Mouse (Mus musculus): Measurements from ENCODE around the gene Spice1. TPM values are rescaled to one million over a fixed set of nuclear protein-coding genes. Genes with fewer than 3 reads are reported as not detected.
A peak's percentile ranks its signal among the peaks of the same experiment; 100 is the strongest.

Spice1 gene
- polyA plus RNA-seq (2012; rRNA removed) (6.2 and 8.3 TPM in 2 replicates), polyA plus RNA-seq (2014; fragmentation: Nextera tagmentation; extraction: Ambion mirVana) (4.8 and 9.2 TPM in 2 replicates)

GRCm38 (mm10) chr16:44347071-44347901 lies at the start of gene Spice1:
TSS of gene Spice1 (plus strand) at chr16:44347121.
- under 1% methylated on average over 67 of the region's 67 CpGs for WGBS (ENCODE audit: insufficient replicate concordance)
- ATAC-seq (ENCODE audit: insufficient read depth) (peak; percentile 98), DNase-seq (ENCODE audit: low read depth in 3 of 3, low spot score in 3 of 3) (peak; percentile 82 to 85 (median 85))
- Histone ChIP-seq H3K4me3 (ENCODE audit: insufficient read depth in 1 of 2, low read depth in 2 of 2, low read length in 2 of 2) (peak within 1 kb of the TSS; percentile 69 to 92), H3K4me2 (ENCODE audit: low read depth) (peak within 1 kb of the TSS; percentile 91), H3K27ac (peak within 1 kb of the TSS; percentile 92), H3K9me3 (ENCODE audit: control insufficient read depth, low read length) (no peaks in the 10 kb centered on the region), H3K4me1 (replicated peaks; ENCODE audit: control insufficient read depth in 2 of 2, insufficient read depth in 2 of 2, low read length in 1 of 2) (peaks cover 23 to 25% of the 10 kb centered on the region in 2 experiments), H3K9ac (replicated peaks) (peak within 1 kb of the TSS; percentile 82), H3K27me3 (ENCODE audit: control insufficient read depth, insufficient read depth, low read length) (no peaks in the 10 kb centered on the region), H3K36me3 (replicated peaks; ENCODE audit: control insufficient read depth, insufficient read depth, low read depth) (no peaks in the 10 kb centered on the region)
- TF ChIP-seq EP300 (IDR thresholded peaks at IDR 0.05; ENCODE audit: low read depth) (no peak), CTCF (IDR thresholded peaks at IDR 0.05; ENCODE audit: low read depth) (peak; percentile 72)

- TF ChIP-seq EP300 (IDR thresholded peaks at IDR 0.05; ENCODE audit: low read depth) (no peak), CTCF (IDR thresholded peaks at IDR 0.05; ENCODE audit: low read depth) (peak; percentile 89)
- 64% methylated on average over 20 of the region's 20 CpGs for WGBS (ENCODE audit: insufficient replicate concordance)
- H3K9me3 ChIP-seq (ENCODE audit: control insufficient read depth, low read length), result no peaks in the 10 kb centered on the region
- H3K36me3 ChIP-seq (replicated peaks; ENCODE audit: control insufficient read depth, insufficient read depth, low read depth), result no peaks in the 10 kb centered on the region
- ATAC-seq (ENCODE audit: insufficient read depth) (no peak), DNase-seq (ENCODE audit: low read depth in 3 of 3, low spot score in 3 of 3) (peak in 1 of 3 experiments; percentile 11)
- H3K4me2 ChIP-seq (ENCODE audit: low read depth), result no peak overlapping the region
- H3K4me1 ChIP-seq (replicated peaks; ENCODE audit: control insufficient read depth in 2 of 2, insufficient read depth in 2 of 2, low read length in 1 of 2), result peaks cover 0 to 3% of the 10 kb centered on the region in 2 experiments; a peak in 1 of 4 replicates
- H3K4me3 ChIP-seq (ENCODE audit: insufficient read depth in 1 of 2, low read depth in 2 of 2, low read length in 2 of 2), result no peak overlapping the region
- no peak overlapping the region for H3K9ac ChIP-seq (replicated peaks)
- no peak overlapping the region for H3K27ac ChIP-seq
- H3K27me3 ChIP-seq (ENCODE audit: control insufficient read depth, insufficient read depth, low read length), result no peaks in the 10 kb centered on the region
Observed at GRCm38 (mm10) chr16:44299438-44300093, 47.4 kb upstream of the Spice1 start.

DNA sequence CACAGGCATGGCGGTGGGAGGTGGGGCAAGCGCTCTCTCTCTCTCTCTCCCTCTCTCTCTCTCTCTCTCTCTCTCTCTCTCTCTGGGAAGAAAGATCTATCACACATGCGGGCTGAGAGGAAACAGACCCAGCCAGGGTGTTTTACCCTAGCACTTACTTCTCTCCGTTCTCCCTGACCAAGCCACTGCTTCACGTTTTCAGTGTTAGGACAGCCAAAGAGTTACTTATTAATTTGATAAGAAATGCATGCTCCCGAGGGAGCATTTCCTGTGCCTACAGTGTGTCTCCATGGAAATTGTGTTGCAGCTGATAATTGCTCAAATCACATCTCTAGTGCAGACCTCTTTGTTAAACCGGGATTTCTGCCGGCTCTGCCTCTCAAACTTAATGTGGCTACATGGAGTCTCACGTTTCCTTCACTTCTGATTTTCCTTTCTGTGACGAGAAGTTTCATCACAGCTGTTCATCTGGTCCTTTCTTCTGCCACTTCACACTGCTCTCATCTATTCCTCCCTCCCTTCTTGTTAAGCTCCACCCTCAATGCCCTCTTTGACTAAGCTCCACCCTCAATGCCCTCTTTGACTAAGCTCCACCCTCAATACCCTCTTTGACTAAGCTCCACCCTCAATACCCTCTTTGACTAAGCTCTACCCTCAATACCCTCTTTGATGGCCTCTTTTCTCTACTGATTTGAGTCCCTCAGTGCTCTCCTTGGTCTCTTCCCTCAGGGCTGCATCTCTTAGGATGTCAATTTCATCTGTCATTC lies 44.6 kb upstream of the Spice1 start:
- Histone ChIP-seq H3K36me3 (replicated peaks; ENCODE audit: control insufficient read depth, insufficient read depth, low read depth) (no peaks in the 10 kb centered on the region), H3K9ac (replicated peaks) (no peak overlapping the region), H3K4me1 (replicated peaks; ENCODE audit: control insufficient read depth in 2 of 2, insufficient read depth in 2 of 2, low read length in 1 of 2) (peaks cover 0 to 3% of the 10 kb centered on the region in 2 experiments; a peak in 1 of 4 replicates), H3K4me3 (ENCODE audit: insufficient read depth in 1 of 2, low read depth in 2 of 2, low read length in 2 of 2) (no peak overlapping the region), H3K4me2 (ENCODE audit: low read depth) (no peak overlapping the region), H3K27ac (no peak overlapping the region), H3K27me3 (ENCODE audit: control insufficient read depth, insufficient read depth, low read length) (no peaks in the 10 kb centered on the region), H3K9me3 (ENCODE audit: control insufficient read depth, low read length) (no peaks in the 10 kb centered on the region)
- TF ChIP-seq CTCF (IDR thresholded peaks at IDR 0.05; ENCODE audit: low read depth), result no peak
- no peak for TF ChIP-seq EP300 (IDR thresholded peaks at IDR 0.05; ENCODE audit: low read depth)
- ATAC-seq (ENCODE audit: insufficient read depth), result no peak
- DNase-seq (ENCODE audit: low read depth in 3 of 3, low spot score in 3 of 3), result no peak
- WGBS (ENCODE audit: insufficient replicate concordance), result 39% methylated on average over 10 of the region's 10 CpGs

DNA sequence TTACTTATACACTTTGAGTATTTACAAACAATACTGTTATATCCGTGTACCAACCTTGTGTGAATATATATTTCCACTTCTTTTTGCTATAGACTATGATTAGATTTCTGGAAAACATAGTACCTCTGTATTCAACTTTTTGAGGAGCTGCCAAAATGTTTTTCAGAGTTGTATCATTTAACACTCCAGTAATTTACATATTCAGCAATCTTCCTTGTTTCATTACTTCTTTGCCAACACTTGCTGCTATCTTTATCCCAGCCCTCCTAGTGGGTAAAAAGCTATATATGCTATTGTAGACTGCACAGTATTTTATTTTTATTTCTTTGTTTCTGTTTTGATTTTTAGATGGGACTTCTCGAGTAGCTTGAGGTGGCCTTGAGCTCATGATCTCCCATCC lies 43.1 kb upstream of the Spice1 start:
- no peaks in the 10 kb centered on the region for H3K27me3 ChIP-seq (ENCODE audit: control insufficient read depth, insufficient read depth, low read length)
- no peak for DNase-seq (ENCODE audit: low read depth in 3 of 3, low spot score in 3 of 3)
- peaks cover 0 to 3% of the 10 kb centered on the region in 2 experiments; a peak in 1 of 4 replicates for H3K4me1 ChIP-seq (replicated peaks; ENCODE audit: control insufficient read depth in 2 of 2, insufficient read depth in 2 of 2, low read length in 1 of 2)
- no peaks in the 10 kb centered on the region for H3K36me3 ChIP-seq (replicated peaks; ENCODE audit: control insufficient read depth, insufficient read depth, low read depth)
- no peak for ATAC-seq (ENCODE audit: insufficient read depth)
- H3K9me3 ChIP-seq (ENCODE audit: control insufficient read depth, low read length), result no peaks in the 10 kb centered on the region
- no peak overlapping the region for H3K4me2 ChIP-seq (ENCODE audit: low read depth)
- 42% methylated on average over 2 of the region's 2 CpGs for WGBS (ENCODE audit: insufficient replicate concordance)
- TF ChIP-seq CTCF (IDR thresholded peaks at IDR 0.05; ENCODE audit: low read depth) (no peak), EP300 (IDR thresholded peaks at IDR 0.05; ENCODE audit: low read depth) (no peak)
- H3K27ac ChIP-seq, result no peak overlapping the region
- H3K4me3 ChIP-seq (ENCODE audit: insufficient read depth in 1 of 2, low read depth in 2 of 2, low read length in 2 of 2), result no peak overlapping the region
- H3K9ac ChIP-seq (replicated peaks), result no peak overlapping the region
